Mouse (Mus musculus): ENCODE data around the gene Manbal. TPM values are rescaled to one million over a fixed set of nuclear protein-coding genes. Genes with fewer than 3 reads are reported as not detected.

The Manbal gene
- total and polyA plus RNA-seq, 3 experiments: 28.4 to 65.7 TPM; not detected in 1

DNA sequence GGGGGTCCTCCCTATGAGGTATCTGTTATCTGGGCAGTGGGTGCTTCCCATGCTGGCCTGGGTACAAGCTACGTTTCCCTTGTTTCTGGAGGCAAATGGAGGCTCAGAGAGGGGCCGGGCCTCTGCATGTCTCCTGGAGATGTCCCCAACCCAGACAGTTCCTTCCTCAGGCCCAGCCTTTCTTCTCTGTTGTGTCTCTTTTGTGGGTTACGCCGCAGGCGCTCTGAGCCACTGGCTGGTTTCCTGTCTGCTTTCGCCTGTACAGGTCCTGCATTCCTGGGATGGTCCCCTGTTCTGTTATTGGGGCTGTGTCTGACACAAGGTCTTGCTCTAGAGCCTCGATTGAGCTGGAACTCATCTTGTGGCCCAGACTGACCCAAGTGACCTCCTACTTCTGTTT is 62.3 kb downstream of the Manbal start:
- Histone ChIP-seq H3K9ac (ENCODE audit: control insufficient read depth, low read depth, low read length, poor library complexity, severe bottlenecking) (no peak overlapping the region), H3K9me3 (replicated peaks; ENCODE audit: insufficient read depth, low read length) (no peaks in the 10 kb centered on the region), H3K36me3 (ENCODE audit: control insufficient read depth in 1 of 2, insufficient read depth in 2 of 2, low read length in 2 of 2) (no peaks in the 10 kb centered on the region), H3K27me3 (ENCODE audit: control insufficient read depth in 1 of 2, insufficient read depth in 2 of 2, low read length in 2 of 2) (peaks cover under 1 to 1% of the 10 kb centered on the region in 2 experiments; a peak in 3 of 4 replicates), H3K27ac (ENCODE audit: control insufficient read depth, low read depth, low read length) (no peak overlapping the region), H3K79me2 (ENCODE audit: control insufficient read depth, insufficient read depth, low read length, poor library complexity) (no peaks in the 10 kb centered on the region), H3K4me3 (ENCODE audit: control insufficient read depth in 1 of 2, insufficient read depth in 1 of 2, low read depth in 2 of 2, low read length in 2 of 2) (no peak overlapping the region), H3K4me1 (ENCODE audit: control insufficient read depth in 1 of 2, insufficient read depth in 2 of 2, low read length in 2 of 2) (no peaks in the 10 kb centered on the region)
- no peak for DNase-seq (ENCODE audit: low read depth, low spot score)
- no peak for TF ChIP-seq TCF12 (IDR thresholded peaks at IDR 0.05; ENCODE audit: low read depth, low read length)
- no peak for TF ChIP-seq POLR2AphosphoS2 (IDR thresholded peaks at IDR 0.05; ENCODE audit: low read length)
- no peak for TF ChIP-seq ZC3H11A (IDR thresholded peaks at IDR 0.05; ENCODE audit: low read depth, low read length)
- TF ChIP-seq ZNF384 (IDR thresholded peaks at IDR 0.05; ENCODE audit: low read depth, low read length): no peak
- no peak for TF ChIP-seq MAFK (IDR thresholded peaks at IDR 0.05; ENCODE audit: borderline replicate concordance, low read depth, low read length)
- no peak for TF ChIP-seq TAL1 (IDR thresholded peaks at IDR 0.05; ENCODE audit: low read length)
- no peak for TF ChIP-seq CHD2 (IDR thresholded peaks at IDR 0.05; ENCODE audit: low read length)
- no peak for TF ChIP-seq UBTF (IDR thresholded peaks at IDR 0.05; ENCODE audit: borderline replicate concordance, insufficient read depth, low read depth, low read length)
- TF ChIP-seq BHLHE40 (IDR thresholded peaks at IDR 0.05; ENCODE audit: borderline replicate concordance, low read depth, low read length): no peak

DNA sequence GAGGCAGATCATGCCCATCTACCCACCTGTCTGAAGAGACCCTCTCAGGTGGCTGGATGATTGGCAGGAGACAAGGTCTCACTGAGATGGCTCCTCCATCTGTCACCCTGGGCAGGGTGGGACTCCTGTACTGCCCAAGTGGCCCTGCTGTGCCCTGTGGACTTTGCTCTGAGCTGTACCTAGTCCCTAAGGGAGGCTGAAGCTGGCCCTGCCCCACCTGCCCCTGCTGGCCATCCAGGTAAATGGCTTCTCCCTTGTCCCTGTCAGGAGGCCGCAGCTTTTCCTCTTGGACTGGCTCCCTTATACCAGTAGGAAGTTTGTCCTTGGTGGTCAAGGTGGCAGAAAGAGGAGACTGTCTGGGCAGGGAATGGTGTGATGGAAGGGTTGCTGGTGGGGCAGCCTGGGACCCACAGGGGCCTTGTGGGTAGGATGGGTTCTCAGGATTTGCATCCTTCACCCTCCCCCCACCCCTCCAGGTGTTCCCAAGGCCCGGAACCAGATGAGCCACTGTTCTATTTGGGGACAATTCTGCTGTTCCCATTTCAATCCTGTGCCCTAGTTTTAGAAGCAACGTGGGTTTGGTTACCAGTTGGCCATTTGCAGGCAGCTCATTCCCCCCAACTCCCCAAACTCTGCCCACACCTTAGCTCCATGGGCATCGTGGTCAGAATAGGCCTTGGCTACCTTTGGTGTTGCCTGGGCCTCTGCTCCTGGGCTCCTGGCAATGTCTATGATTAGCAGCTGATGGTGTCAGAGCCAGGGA is 63.5 kb downstream of the Manbal start:
- Histone ChIP-seq H3K9me3 (replicated peaks; ENCODE audit: insufficient read depth, low read length) (no peaks in the 10 kb centered on the region), H3K4me1 (ENCODE audit: control insufficient read depth in 1 of 2, insufficient read depth in 2 of 2, low read length in 2 of 2) (no peaks in the 10 kb centered on the region), H3K27ac (ENCODE audit: control insufficient read depth, low read depth, low read length) (no peak overlapping the region), H3K27me3 (ENCODE audit: control insufficient read depth in 1 of 2, insufficient read depth in 2 of 2, low read length in 2 of 2) (peaks cover 1 to 2% of the 10 kb centered on the region in 2 experiments; a peak in 2 of 4 replicates), H3K36me3 (ENCODE audit: control insufficient read depth in 1 of 2, insufficient read depth in 2 of 2, low read length in 2 of 2) (no peaks in the 10 kb centered on the region), H3K9ac (ENCODE audit: control insufficient read depth, low read depth, low read length, poor library complexity, severe bottlenecking) (no peak overlapping the region), H3K79me2 (ENCODE audit: control insufficient read depth, insufficient read depth, low read length, poor library complexity) (no peaks in the 10 kb centered on the region), H3K4me3 (ENCODE audit: control insufficient read depth in 1 of 2, insufficient read depth in 1 of 2, low read depth in 2 of 2, low read length in 2 of 2) (no peak overlapping the region)
- DNase-seq (ENCODE audit: low read depth, low spot score): no peak
- no peak for TF ChIP-seq JUND (IDR thresholded peaks at IDR 0.05; ENCODE audit: low read depth, low read length)

DNA sequence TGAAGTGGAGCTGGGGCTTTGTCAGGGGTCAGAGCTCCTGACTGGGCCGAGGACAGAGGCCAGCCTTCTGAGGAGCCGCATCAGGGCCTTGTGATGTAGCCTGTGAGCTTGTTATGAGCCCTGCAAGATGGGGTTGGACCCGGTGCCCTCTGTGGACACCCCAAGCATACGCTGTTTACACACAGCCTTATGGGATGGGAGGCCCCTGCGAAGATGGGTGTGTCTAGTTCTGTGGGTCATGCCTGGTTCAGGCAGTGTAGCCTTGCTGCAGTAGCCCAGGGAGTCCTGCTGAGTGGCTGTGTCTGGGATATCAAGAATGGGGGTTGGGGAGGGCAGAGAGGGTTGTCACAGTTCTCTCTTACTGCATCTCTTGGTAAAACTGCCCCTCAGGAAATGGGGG is 64.5 kb downstream of the Manbal start:
- Histone ChIP-seq H3K27ac (ENCODE audit: control insufficient read depth, low read depth, low read length) (no peak overlapping the region), H3K27me3 (ENCODE audit: control insufficient read depth in 1 of 2, insufficient read depth in 2 of 2, low read length in 2 of 2) (peaks cover 1 to 2% of the 10 kb centered on the region in 2 experiments; a peak in 2 of 4 replicates), H3K9ac (ENCODE audit: control insufficient read depth, low read depth, low read length, poor library complexity, severe bottlenecking) (no peak overlapping the region), H3K79me2 (ENCODE audit: control insufficient read depth, insufficient read depth, low read length, poor library complexity) (no peaks in the 10 kb centered on the region), H3K4me1 (ENCODE audit: control insufficient read depth in 1 of 2, insufficient read depth in 2 of 2, low read length in 2 of 2) (no peaks in the 10 kb centered on the region), H3K4me3 (ENCODE audit: control insufficient read depth in 1 of 2, insufficient read depth in 1 of 2, low read depth in 2 of 2, low read length in 2 of 2) (no peak overlapping the region), H3K36me3 (ENCODE audit: control insufficient read depth in 1 of 2, insufficient read depth in 2 of 2, low read length in 2 of 2) (no peaks in the 10 kb centered on the region), H3K9me3 (replicated peaks; ENCODE audit: insufficient read depth, low read length) (no peaks in the 10 kb centered on the region)
- no peak for TF ChIP-seq CTCF (IDR thresholded peaks at IDR 0.05 in 2 of 3, conservative IDR thresholded peaks at IDR 0.05 in 1 of 3; ENCODE audit: control insufficient read depth in 1 of 3, insufficient read depth in 1 of 3, low read depth in 2 of 3, low read length in 3 of 3, poor library complexity in 1 of 3, severe bottlenecking in 1 of 3)
- no peak for TF ChIP-seq MYC (IDR thresholded peaks at IDR 0.05; ENCODE audit: low read depth, low read length)
- no peak for TF ChIP-seq TCF12 (IDR thresholded peaks at IDR 0.05; ENCODE audit: low read depth, low read length)
- no peak for TF ChIP-seq ZKSCAN1 (IDR thresholded peaks at IDR 0.05; ENCODE audit: low read depth, low read length)
- TF ChIP-seq MAX (IDR thresholded peaks at IDR 0.05; ENCODE audit: low read length): no peak
- no peak for TF ChIP-seq MYB (IDR thresholded peaks at IDR 0.05; ENCODE audit: low read depth, low read length)
- TF ChIP-seq UBTF (IDR thresholded peaks at IDR 0.05; ENCODE audit: borderline replicate concordance, insufficient read depth, low read depth, low read length): no peak
- no peak for DNase-seq (ENCODE audit: low read depth, low spot score)

Measured in MEL (cell line).